Mouse (Mus musculus) liver, embryonic 15.5 days (tissue): ENCODE measurements at regions not wholly inside any gene's neighbourhood (a gene's known extent, or its start where the extent isn't known, plus 50 kb on each side); places are given as distances from the start of the nearest gene placed in this dataset.
"Not testable (repeated sequence)": the region's sequence is repeated elsewhere in the genome, so short reads cannot be mapped to it uniquely, and the experiment has no call there.

Experiments
- ATAC-seq: fragments of 200-750 bp; cut with Nextera tagmentation; 2 replicates; pipeline ENCODE4 v1.8.0; 2017; ENCODE audit warnings: moderate number of reproducible peaks, mild to moderate bottlenecking, moderate library complexity; ENCODE audit not compliant: insufficient read depth
- H3K27ac ChIP-seq: fragments of 300-500 bp; sonication (generic); replicated peaks from 2 replicates; pipeline ENCODE4 v1.5.1; 2015; ENCODE audit warnings: mild to moderate bottlenecking, inconsistent platforms
- H3K27me3 ChIP-seq: fragments of 300-500 bp; sonication (generic); 2 replicates; pipeline ENCODE4 v1.6.1; 2015; ENCODE audit warnings: mild to moderate bottlenecking, inconsistent platforms
- H3K36me3 ChIP-seq: fragments of 300-500 bp; sonication (generic); replicated peaks from 2 replicates; pipeline ENCODE4 v1.6.1; 2015; ENCODE audit warnings: moderate library complexity, mild to moderate bottlenecking, inconsistent platforms
- H3K4me1 ChIP-seq: fragments of 300-500 bp; sonication (generic); replicated peaks from 2 replicates; pipeline ENCODE4 v1.6.1; 2015; ENCODE audit warnings: inconsistent platforms
- H3K4me2 ChIP-seq: fragments of 300-500 bp; sonication (generic); 2 replicates; pipeline ENCODE4 v1.6.1; 2015; ENCODE audit warnings: moderate library complexity, mild to moderate bottlenecking, inconsistent platforms
- H3K4me3 ChIP-seq: fragments of 300-500 bp; sonication (generic); replicated peaks from 2 replicates; pipeline ENCODE4 v1.5.1; 2015; ENCODE audit warnings: mild to moderate bottlenecking, inconsistent platforms
- H3K9ac ChIP-seq: fragments of 300-500 bp; sonication (generic); 2 replicates; pipeline ENCODE4 v1.6.1; 2015; ENCODE audit warnings: moderate library complexity, mild to moderate bottlenecking, inconsistent platforms
- H3K9me3 ChIP-seq: fragments of 300-500 bp; sonication (generic); replicated peaks from 2 replicates; pipeline ENCODE4 v1.6.1; 2016; ENCODE audit warnings: inconsistent platforms
- WGBS: fragments of 180-500 bp; shearing (Covaris S2); methylation state at CpG from one replicate; pipeline ENCODE4 v1.1.7; 2015; ENCODE audit warnings: mixed read lengths; ENCODE audit not compliant: insufficient replicate concordance; 5-methylcytosine and 5-hydroxymethylcytosine counted together

- H3K27ac ChIP-seq: no peak overlapping the region
- H3K4me3 ChIP-seq: no peak overlapping the region
- ATAC-seq: no peak
- WGBS: 32% methylated on average over 1 of the region's 1 CpGs
- H3K9me3 ChIP-seq: no peaks in the 10 kb centered on the region
- H3K4me2 ChIP-seq: no peak overlapping the region
- H3K36me3 ChIP-seq: no peaks in the 10 kb centered on the region
- no peaks in the 10 kb centered on the region for H3K4me1 ChIP-seq
- H3K27me3 ChIP-seq: 0 out of 2 replicates have a peak, but pooled peaks cover 11% of the 10 kb centered on the region
- H3K9ac ChIP-seq: no peak overlapping the region
Observed at GRCm38 (mm10) chr2:166516261-166516660, 197.4 kb downstream of the Prex1 start.

DNA sequence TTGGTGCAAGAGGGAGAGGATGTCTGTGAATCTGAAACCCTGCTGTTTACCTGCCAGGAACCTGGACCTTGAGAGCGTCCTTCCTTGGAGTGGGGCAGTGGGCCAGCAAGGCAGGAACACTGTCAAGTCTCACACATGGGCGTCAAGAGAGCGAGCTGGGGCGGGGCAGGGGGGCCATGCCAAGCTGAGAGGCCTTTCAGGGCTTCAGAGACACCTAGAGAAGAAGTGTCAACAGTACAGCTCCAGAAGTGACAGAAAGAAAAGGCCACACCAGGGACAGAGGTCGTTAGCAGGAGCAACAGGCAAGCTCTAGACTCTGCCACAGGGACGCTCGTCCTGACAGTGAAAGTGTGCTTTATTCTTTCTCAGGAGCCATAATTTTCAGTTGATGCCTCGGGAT, 199.0 kb downstream of the Prex1 start:
- no peak for ATAC-seq
- H3K27me3 ChIP-seq: 0 out of 2 replicates have a peak, but pooled peaks cover 11% of the 10 kb centered on the region
- 44% methylated on average over 8 of the region's 8 CpGs for WGBS

GRCm38 (mm10) chr2:166512488-166512887, 201.1 kb downstream of the Prex1 start:
- H3K27ac ChIP-seq: no peak overlapping the region
- no peaks in the 10 kb centered on the region for H3K36me3 ChIP-seq
- H3K9ac ChIP-seq: no peak overlapping the region
- H3K9me3 ChIP-seq: no peaks in the 10 kb centered on the region
- no peak for ATAC-seq
- no peaks in the 10 kb centered on the region for H3K27me3 ChIP-seq
- 62% methylated on average over 8 of the region's 8 CpGs for WGBS
- no peaks in the 10 kb centered on the region for H3K4me1 ChIP-seq
- H3K4me3 ChIP-seq: no peak overlapping the region
- no peak overlapping the region for H3K4me2 ChIP-seq

More for the DNA sequence above, 199.0 kb downstream of the Prex1 start:
- H3K36me3 ChIP-seq: no peaks in the 10 kb centered on the region
- H3K9ac ChIP-seq: no peak overlapping the region
- H3K4me3 ChIP-seq: no peak overlapping the region
- H3K4me1 ChIP-seq: no peaks in the 10 kb centered on the region
- no peak overlapping the region for H3K27ac ChIP-seq
- H3K4me2 ChIP-seq: no peak overlapping the region
- no peaks in the 10 kb centered on the region for H3K9me3 ChIP-seq

DNA sequence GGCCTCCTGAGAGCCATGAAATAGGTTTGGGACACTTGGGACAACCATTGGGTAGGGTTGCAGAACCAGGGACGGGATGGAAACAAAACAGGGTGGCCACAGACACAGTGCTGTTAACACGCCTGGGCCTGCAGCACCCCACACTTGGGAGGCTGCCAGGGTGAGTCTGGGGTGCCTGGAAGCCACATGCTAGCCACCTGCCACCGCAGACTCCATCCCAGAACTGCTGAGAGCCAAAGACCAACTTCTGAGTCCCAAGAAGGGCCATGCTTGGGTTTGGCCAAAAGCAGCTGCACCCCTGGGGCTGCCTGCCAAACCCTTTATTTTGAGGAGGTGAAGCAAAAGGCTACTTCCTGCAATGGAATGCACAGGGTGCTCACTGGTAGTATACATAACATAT, 202.2 kb downstream of the Prex1 start:
- H3K27me3 ChIP-seq, H3K4me1 ChIP-seq, H3K9ac ChIP-seq, H3K9me3 ChIP-seq, H3K4me3 ChIP-seq, H3K27ac ChIP-seq, H3K4me2 ChIP-seq, ATAC-seq, H3K36me3 ChIP-seq: not testable (repeated sequence)
- WGBS: 53% methylated on average over 3 of the region's 3 CpGs

- no peaks in the 10 kb centered on the region for H3K9me3 ChIP-seq
- H3K4me1 ChIP-seq: no peaks in the 10 kb centered on the region
- no peaks in the 10 kb centered on the region for H3K36me3 ChIP-seq
- no peak overlapping the region for H3K4me3 ChIP-seq
- WGBS: 55% methylated on average over 4 of the region's 4 CpGs
- H3K27ac ChIP-seq: no peak overlapping the region
- H3K27me3 ChIP-seq: no peaks in the 10 kb centered on the region
- ATAC-seq: no peak
- H3K9ac ChIP-seq: no peak overlapping the region
- no peak overlapping the region for H3K4me2 ChIP-seq
Observed at GRCm38 (mm10) chr2:166510776-166511175, 202.9 kb downstream of the Prex1 start.

DNA sequence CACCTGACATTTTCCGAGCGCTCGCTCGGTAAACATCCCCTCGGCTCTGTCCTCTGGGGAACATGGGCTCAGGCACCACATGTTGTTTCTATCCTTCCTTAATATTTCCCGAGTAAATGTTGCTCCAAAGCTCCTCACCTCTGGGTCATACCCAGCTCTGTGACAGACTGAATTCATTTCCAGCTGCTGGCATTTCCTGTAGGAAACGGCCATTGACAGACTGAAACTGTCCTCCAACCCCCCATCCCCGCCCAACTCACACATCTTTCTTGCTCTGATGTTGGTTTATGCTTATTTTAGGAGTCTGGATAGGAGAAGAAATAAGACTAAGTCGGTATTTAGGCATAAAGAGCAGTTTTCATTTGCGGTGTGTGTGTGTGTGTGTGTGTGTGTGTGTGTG, 204.0 kb downstream of the Prex1 start:
- Histone ChIP-seq H3K27me3 (no peaks in the 10 kb centered on the region), H3K4me1 (no peaks in the 10 kb centered on the region), H3K36me3 (no peaks in the 10 kb centered on the region), H3K9me3 (no peaks in the 10 kb centered on the region), H3K4me3 (no peak overlapping the region), H3K4me2 (no peak overlapping the region), H3K27ac (no peak overlapping the region), H3K9ac (no peak overlapping the region)
- whole genome bisulfite sequencing: 70% methylated on average over 10 of the region's 10 CpGs
- ATAC-seq: no peak

GRCm38 (mm10) chr2:166508656-166509420, 204.8 kb downstream of the Prex1 start:
- no peaks in the 10 kb centered on the region for H3K4me1 ChIP-seq
- no peak for ATAC-seq

GRCm38 (mm10) chr2:166505309-166505708, 208.3 kb downstream of the Prex1 start:
- Histone ChIP-seq H3K4me1 (no peaks in the 10 kb centered on the region), H3K4me3 (no peak overlapping the region), H3K36me3 (no peaks in the 10 kb centered on the region), H3K27me3 (no peaks in the 10 kb centered on the region), H3K27ac (no peak overlapping the region), H3K9me3 (no peaks in the 10 kb centered on the region), H3K4me2 (no peak overlapping the region), H3K9ac (no peak overlapping the region)
- ATAC-seq: no peak
- 45% methylated on average over 9 of the region's 9 CpGs for WGBS

More at GRCm38 (mm10) chr2:166508656-166509420, 204.8 kb downstream of the Prex1 start:
- no peaks in the 10 kb centered on the region for H3K9me3 ChIP-seq
- H3K27me3 ChIP-seq: no peaks in the 10 kb centered on the region
- H3K4me3 ChIP-seq: no peak overlapping the region
- H3K27ac ChIP-seq: no peak overlapping the region
- H3K9ac ChIP-seq: no peak overlapping the region
- no peak overlapping the region for H3K4me2 ChIP-seq
- no peaks in the 10 kb centered on the region for H3K36me3 ChIP-seq
- 71% methylated on average over 8 of the region's 8 CpGs for WGBS

- no peaks in the 10 kb centered on the region for H3K36me3 ChIP-seq
- 69% methylated on average over 6 of the region's 6 CpGs for WGBS
- no peak overlapping the region for H3K9ac ChIP-seq
- H3K4me1 ChIP-seq: no peaks in the 10 kb centered on the region
- no peak overlapping the region for H3K4me2 ChIP-seq
- ATAC-seq: no peak
- H3K27ac ChIP-seq: no peak overlapping the region
- no peaks in the 10 kb centered on the region for H3K27me3 ChIP-seq
- no peaks in the 10 kb centered on the region for H3K9me3 ChIP-seq
- no peak overlapping the region for H3K4me3 ChIP-seq
Observed at GRCm38 (mm10) chr2:166503666-166504065, 210.0 kb downstream of the Prex1 start.

DNA sequence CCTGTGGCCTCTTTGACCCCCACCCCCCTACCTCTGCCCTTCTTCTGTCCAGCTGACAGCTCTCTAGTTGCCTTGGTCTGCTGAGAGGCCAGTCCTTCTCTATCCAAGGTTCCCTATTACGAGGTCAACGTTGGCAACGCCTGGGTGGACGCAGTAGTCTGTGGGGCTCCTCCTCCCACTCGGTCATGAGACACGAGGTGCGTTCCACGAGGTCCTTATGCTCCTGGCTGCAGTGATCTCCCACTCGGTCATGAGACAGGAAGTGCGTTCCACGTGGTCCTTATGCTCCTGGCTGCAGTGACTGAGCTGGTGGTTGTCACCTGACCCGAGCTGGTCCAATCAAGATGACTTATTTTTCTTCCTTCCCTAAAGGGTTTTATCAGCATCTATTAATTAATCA, 220.7 kb downstream of the Prex1 start:
- no peaks in the 10 kb centered on the region for H3K27me3 ChIP-seq
- no peak overlapping the region for H3K9ac ChIP-seq
- no peak overlapping the region for H3K4me2 ChIP-seq
- H3K27ac ChIP-seq: no peak overlapping the region
- no peaks in the 10 kb centered on the region for H3K36me3 ChIP-seq
- WGBS: 58% methylated on average over 12 of the region's 12 CpGs
- no peak overlapping the region for H3K4me3 ChIP-seq
- no peaks in the 10 kb centered on the region for H3K9me3 ChIP-seq
- ATAC-seq: no peak
- H3K4me1 ChIP-seq: no peaks in the 10 kb centered on the region

DNA sequence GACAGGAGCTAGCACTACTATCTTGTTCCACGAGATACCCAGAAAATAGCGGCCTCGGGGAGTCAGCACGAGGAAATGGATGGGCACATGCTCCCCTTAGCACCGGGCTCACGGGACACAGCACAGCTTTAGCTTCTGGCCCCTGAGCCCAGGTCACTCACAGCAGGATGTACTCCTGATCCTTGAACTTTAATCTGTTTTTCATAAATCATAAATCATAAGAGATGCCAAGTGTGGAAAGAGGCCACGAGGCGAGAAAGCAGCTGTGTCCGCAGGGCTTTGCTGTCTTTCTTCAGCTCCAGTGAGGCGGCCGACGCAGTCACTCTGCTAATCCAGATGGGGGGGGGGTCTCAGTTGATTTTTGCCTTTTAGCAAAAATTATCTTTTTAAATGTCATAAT, 221.2 kb downstream of the Prex1 start:
- no peak for ATAC-seq
- Histone ChIP-seq H3K4me3 (no peak overlapping the region), H3K9me3 (no peaks in the 10 kb centered on the region), H3K36me3 (no peaks in the 10 kb centered on the region), H3K27me3 (no peaks in the 10 kb centered on the region), H3K9ac (no peak overlapping the region), H3K4me2 (no peak overlapping the region), H3K27ac (no peak overlapping the region), H3K4me1 (no peaks in the 10 kb centered on the region)
- 61% methylated on average over 12 of the region's 12 CpGs for WGBS

- H3K4me1 ChIP-seq: no peaks in the 10 kb centered on the region
- WGBS: 15% methylated on average over 6 of the region's 6 CpGs
- H3K27ac ChIP-seq: no peak overlapping the region
- H3K36me3 ChIP-seq: no peaks in the 10 kb centered on the region
- ATAC-seq: no peak
- H3K4me2 ChIP-seq: no peak overlapping the region
- no peak overlapping the region for H3K4me3 ChIP-seq
- H3K27me3 ChIP-seq: no peaks in the 10 kb centered on the region
- H3K9ac ChIP-seq: no peak overlapping the region
- H3K9me3 ChIP-seq: no peaks in the 10 kb centered on the region
Observed at GRCm38 (mm10) chr2:166491861-166492260, 221.8 kb downstream of the Prex1 start.
